9 mouse cellular contexts compared by ENCODE assay signal in genomic region chr2:54085430-54086087, GRCm38 (mm10). TPM values are rescaled to one million over a fixed set of nuclear protein-coding genes. Genes with fewer than 3 reads are reported as not detected.
A peak's percentile ranks its signal among the peaks of the same experiment; 100 is the strongest.
DNase-seq lines count a peak whose midpoint lies in the region; ATAC-seq and TF ChIP-seq lines count a peak whose summit lies in the region.
"Had no signal": no experiment of that assay in that cellular context is flagged by ENCODE, and none has a peak within 500 bp of the region (broad histone marks: within the 10 kb centered on the region; RNA-seq: fewer than 3 reads in every experiment).

Gene Rprm (minus strand): TSS chr2:54085552.

- H3K9me3 ChIP-seq in embryonic facial prominence, embryonic 10.5 days = no peaks in the 10 kb centered on the region
- no peaks in the 10 kb centered on the region for H3K9me3 ChIP-seq in midbrain, embryonic 10.5 days (replicated peaks)

- ATAC-seq in monocyte, adult 5-6 weeks (replicated peaks; ENCODE audit: insufficient number of reproducible peaks, low FRiP score, low TSS enrichment, poor library complexity, severe bottlenecking) = no peak; the same call in 1 of the 2 replicates

- TF ChIP-seq CTCF in small intestine, adult 2 months (IDR thresholded peaks at IDR 0.05; ENCODE audit: extremely low read depth, insufficient read length, insufficient replicate concordance, low read depth, low read length) = peak; percentile 48; the same call in 1 of the 2 replicates

- intact Hi-C loops in left cerebral cortex, postnatal 36 days (cut with DNase I) = loop anchor here (1.0 to 10.0 kb wide), 3 partner anchors 521 to 878 kb away; no protein-coding TSS in a partner anchor

- WGBS in embryonic facial prominence, embryonic 10.5 days = 4% methylated on average over 27 of the region's 27 CpGs
- WGBS in midbrain, embryonic 10.5 days = 5% methylated on average over 27 of the region's 27 CpGs
- 5% methylated on average over 27 of the region's 27 CpGs for WGBS in small intestine, adult 2 months

- H3K27ac ChIP-seq in embryonic facial prominence, embryonic 10.5 days (replicated peaks) = peak within 1 kb of the TSS; percentile 71
- H3K27ac ChIP-seq in midbrain, embryonic 10.5 days (replicated peaks) = peak within 1 kb of the TSS; percentile 91
- H3K27ac ChIP-seq in small intestine, adult 2 months (ENCODE audit: insufficient read depth, low read depth, low read length) = no peak within 1 kb of the TSS
- H3K27ac ChIP-seq: macrophage had no signal

- peak within 1 kb of the TSS; percentile 61 for H3K4me3 ChIP-seq in embryonic facial prominence, embryonic 10.5 days
- H3K4me3 ChIP-seq in midbrain, embryonic 10.5 days = peak within 1 kb of the TSS; percentile 70
- peak within 1 kb of the TSS; percentile 32 for H3K4me3 ChIP-seq in small intestine, adult 2 months (ENCODE audit: low read depth, low read length)

- H3K27me3 ChIP-seq in embryonic facial prominence, embryonic 10.5 days (replicated peaks; ENCODE audit: low read depth, poor library complexity, severe bottlenecking) = peaks cover 43% of the 10 kb centered on the region
- H3K27me3 ChIP-seq in midbrain, embryonic 10.5 days (ENCODE audit: low read depth, poor library complexity, severe bottlenecking) = peaks cover 9% of the 10 kb centered on the region; the same call in 1 of the 2 replicates
- 0 out of 2 replicates have a peak, but pooled peaks cover 2% of the 10 kb centered on the region for H3K27me3 ChIP-seq in small intestine, adult 2 months (ENCODE audit: control insufficient read depth, insufficient read depth, low read length)

- TF ChIP-seq POLR2A in small intestine, adult 2 months (IDR thresholded peaks at IDR 0.05; ENCODE audit: low read depth, low read length) = no peak

- DNase-seq in adrenal gland, postnatal 36 days = peak; percentile 89 to 92
- DNase-seq in embryonic facial prominence, embryonic 10.5 days (ENCODE audit: low spot score) = peak; percentile 93
- DNase-seq in heart, adult 11 months = peak; percentile 93
- peak; percentile 67 for DNase-seq in kidney, adult 11 months
- DNase-seq in left cerebral cortex, postnatal 36 days (ENCODE audit: low spot score in 2 of 2) = peak; percentile 92 to 93
- peak; percentile 94 for DNase-seq in midbrain, embryonic 10.5 days (ENCODE audit: low spot score)

- H3K4me1 ChIP-seq in embryonic facial prominence, embryonic 10.5 days = peaks cover 18% of the 10 kb centered on the region
- peaks cover 47% of the 10 kb centered on the region for H3K4me1 ChIP-seq in midbrain, embryonic 10.5 days
- H3K4me1 ChIP-seq in small intestine, adult 2 months (ENCODE audit: control insufficient read depth, insufficient read depth, insufficient read length, low read length) = peaks cover 3% of the 10 kb centered on the region; the same call in 1 of the 2 replicates

- no peaks in the 10 kb centered on the region for H3K36me3 ChIP-seq in embryonic facial prominence, embryonic 10.5 days (replicated peaks)
- no peaks in the 10 kb centered on the region for H3K36me3 ChIP-seq in midbrain, embryonic 10.5 days
- no peaks in the 10 kb centered on the region for H3K36me3 ChIP-seq in small intestine, adult 2 months (ENCODE audit: control insufficient read depth, insufficient read depth, low read length)

RNA-seq across cellular contexts. Expression of gene Rprm, which starts in this region (rescaled TPM):
- under 1 TPM in 1 of 2 experiments, not detected in 1; 0.69 TPM for total RNA-seq in adrenal gland, postnatal 36 days (2021)
- 25.6 and 29.5 TPM in 2 replicates for polyA plus RNA-seq in embryonic facial prominence, embryonic 10.5 days (2016; fragmentation: Nextera tagmentation; extraction: Ambion mirVana)
- 10 to 100 TPM; 84.3 to 97.2 TPM for total RNA-seq in left cerebral cortex, postnatal 36 days (2021)
- polyA plus RNA-seq in midbrain, embryonic 10.5 days (2016; fragmentation: Nextera tagmentation; extraction: Ambion mirVana) = 86.6 and 92.7 TPM in 2 replicates
- polyA plus RNA-seq in small intestine, adult 2 months (2012; rRNA removed) = 0.18 and 1.4 TPM in 2 replicates
- 0.58 TPM in 1 of 3 replicates, not detected in the others for total RNA-seq in monocyte, adult 5-6 weeks (2017)
- polyA plus RNA-seq: macrophage had no signal

Comparison
In these comparisons a context has a peak if more than half of its experiments do, and no peak if none do; other contexts are left out.
1. RNA of gene Rprm (total RNA-seq): 84.3 to 97.2 TPM in left cerebral cortex, postnatal 36 days; 0.69 TPM in adrenal gland, postnatal 36 days and 0.58 TPM in monocyte, adult 5-6 weeks; every median in the first group is over 10 times any median in the second.
2. RNA of gene Rprm (polyA plus RNA-seq): 86.6 to 92.7 TPM in midbrain, embryonic 10.5 days and 25.6 to 29.5 TPM in embryonic facial prominence, embryonic 10.5 days; 0.18 to 1.4 TPM in small intestine, adult 2 months; every median in the first group is over 10 times any median in the second.
3. Peak in DNase-seq in adrenal gland, postnatal 36 days; RNA of the gene not detected or under 1 TPM.
4. Peak in every context shown above with its lines, with median percentiles within 50 percentile points of each other: DNase-seq and H3K4me3 ChIP-seq.